Mouse (Mus musculus) skeletal muscle tissue, adult 2 months (tissue): ENCODE data around the gene Vmn1r60.
"Not testable (repeated sequence)": the region's sequence is repeated elsewhere in the genome, so short reads cannot be mapped to it uniquely, and the experiment has no call there.

Experiments used
- DNase-seq: peaks from one replicate; pipeline ENCODE4 v3.0.0-alpha.2; 2012; ENCODE audit warnings: low read depth, low spot score

The Vmn1r60 gene

GRCm38 (mm10) chr7:5547217-5547616 lies at the start of gene Vmn1r60:
TSS of gene Vmn1r60 (minus strand) at chr7:5547317.
- not testable (repeated sequence) for DNase-seq

- not testable (repeated sequence) for DNase-seq
Measured at GRCm38 (mm10) chr7:5540770-5541436, 6.2 kb downstream of the Vmn1r60 start.

DNA sequence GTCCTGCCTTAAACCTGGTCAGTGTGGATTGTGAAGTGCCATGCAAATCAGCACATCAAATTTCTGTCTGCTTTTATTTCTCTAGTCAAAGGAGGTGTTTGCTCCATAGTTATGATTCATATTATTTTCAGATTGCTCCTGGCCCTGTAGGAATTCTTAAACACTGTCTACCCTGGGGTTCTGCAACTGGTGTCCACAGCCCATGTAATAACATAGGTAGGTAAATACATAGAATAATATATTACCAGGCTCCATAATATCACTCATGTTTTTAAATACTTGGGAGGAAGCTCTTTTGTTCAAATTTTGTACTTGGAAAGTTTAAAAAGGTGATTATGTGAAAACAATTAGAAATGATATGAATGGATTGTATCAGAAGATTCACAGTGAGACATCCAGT lies 53.3 kb downstream of the Vmn1r60 start, which contains the start of gene Vmn2r28:
Gene Vmn2r28 (minus strand): TSS at position 101 of the 400 bp plus-strand sequence.
- not testable (repeated sequence) for DNase-seq
